Mouse (Mus musculus) lung, postnatal 0 days (tissue): Measurements from ENCODE around the gene Tsr1.

ENCODE experiments used
- CTCF ChIP-seq: IDR thresholded peaks from 2 replicates; pipeline ENCODE4 v1.5.1; 2016; ENCODE audit warnings: antibody characterized with exemption, mild to moderate bottlenecking
- EP300 ChIP-seq: IDR thresholded peaks from 2 replicates; pipeline ENCODE4 v1.6.1; 2016; ENCODE audit warnings: antibody characterized with exemption, mild to moderate bottlenecking, control low read depth

DNA sequence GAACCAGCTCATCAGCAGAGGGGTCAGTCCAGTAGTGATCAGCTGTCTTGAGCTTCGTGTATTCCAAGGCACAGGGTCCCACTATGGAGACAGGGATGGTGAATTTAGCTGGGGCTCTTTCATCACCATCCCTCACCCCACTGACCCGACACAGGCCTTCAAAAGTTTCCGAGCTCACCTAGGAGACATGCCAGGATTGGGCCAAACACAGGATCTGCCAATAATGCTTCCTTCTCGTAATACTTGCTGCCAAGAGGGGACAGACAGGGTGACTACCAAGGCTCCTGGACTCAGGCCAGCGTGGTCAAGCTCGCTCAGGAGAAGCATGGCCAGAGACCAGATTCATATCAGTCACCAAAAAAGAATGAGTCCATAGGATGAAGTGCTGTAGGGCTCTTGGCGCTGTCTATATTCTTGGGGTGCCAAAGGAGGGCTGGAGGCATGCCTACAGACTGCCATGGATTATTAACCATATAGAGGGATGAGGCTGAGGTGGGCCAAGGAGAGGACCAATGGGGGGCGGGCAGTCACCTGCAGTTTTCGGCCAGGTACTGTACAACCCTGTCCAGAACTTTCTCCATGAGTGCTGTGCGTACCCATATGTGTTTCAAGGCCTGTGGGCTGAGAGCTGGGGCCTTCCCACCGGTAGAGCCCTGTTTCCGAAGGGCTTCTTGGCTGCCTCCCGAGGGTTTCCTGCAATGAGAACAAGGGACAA, 29.7 kb upstream of the Tsr1 start:
- no peak for TF ChIP-seq EP300
- TF ChIP-seq CTCF = no peak
